Mouse (Mus musculus) kidney, adult 2 months (tissue): ENCODE results near the gene Adap2.

Experiments used
- CTCF ChIP-seq: fragments of 200-500 bp; conservative IDR thresholded peaks from 2 replicates; pipeline ENCODE4 v1.5.1; 2011; ENCODE audit warnings: low read depth, mild to moderate bottlenecking, control low read depth, low read length, moderate library complexity, mixed read lengths; ENCODE audit not compliant: insufficient read depth, insufficient read length
- POLR2A ChIP-seq: fragments of 200-500 bp; IDR thresholded peaks from one replicate; pipeline ENCODE4 v1.6.1; 2011; ENCODE audit warnings: low read depth, low read length, control low read depth

DNA sequence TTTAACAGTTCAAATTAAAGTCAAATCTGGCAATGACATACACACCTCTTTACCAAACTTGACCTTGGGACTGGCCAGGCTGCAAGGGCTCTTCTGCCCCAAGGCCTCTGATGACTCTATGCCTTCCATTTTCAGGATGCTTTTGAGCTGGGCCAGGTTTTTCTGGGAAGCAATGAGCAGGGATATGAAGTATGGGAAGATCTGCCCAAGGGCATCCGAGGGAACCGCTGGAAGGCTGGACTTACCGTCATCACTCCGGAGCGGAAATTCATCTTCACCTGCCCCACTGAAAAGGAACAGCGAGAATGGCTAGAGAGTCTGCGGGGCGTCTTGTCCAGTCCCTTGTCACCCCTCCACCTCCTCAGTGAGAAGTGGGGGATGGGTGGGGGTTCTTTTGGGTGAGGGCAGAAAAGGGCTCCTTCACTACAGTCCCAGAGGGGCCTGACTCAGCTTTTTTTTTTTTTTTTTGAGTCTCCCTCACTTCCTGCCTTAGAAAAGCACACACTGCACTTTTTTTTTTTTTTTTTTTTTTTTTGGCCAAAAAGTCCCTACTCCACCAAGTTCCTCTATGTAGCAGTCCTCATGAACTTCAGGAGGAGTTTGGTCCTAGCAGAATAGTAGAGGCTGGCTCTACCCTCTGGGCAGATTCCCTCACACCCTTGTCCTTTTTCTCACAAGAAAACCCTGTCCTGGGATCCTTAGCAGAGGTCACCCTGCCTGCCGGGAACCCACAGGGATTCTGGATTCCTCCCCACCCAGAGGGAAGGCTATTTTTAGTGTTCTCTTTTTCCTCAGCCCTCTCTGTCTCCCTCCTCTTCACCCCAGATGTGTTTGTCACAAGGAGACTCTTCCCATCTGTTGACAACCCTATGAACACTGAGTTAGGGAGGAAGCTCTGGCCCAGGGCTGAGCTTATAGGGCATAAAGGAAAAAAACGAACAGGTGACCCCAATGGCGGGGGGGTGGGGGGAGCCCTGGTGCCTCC is 23.3 kb downstream of the Adap2 start:
- no peak for TF ChIP-seq POLR2A
- TF ChIP-seq CTCF, result no peak
